Mouse (Mus musculus) retina, embryonic 14.5 days (tissue): ENCODE measurements at regions not wholly inside any gene's neighbourhood (a gene's known extent, or its start where the extent isn't known, plus 50 kb on each side); places are given as distances from the start of the nearest gene placed in this dataset.

Experiments
- DNase-seq: peaks from one replicate; pipeline ENCODE4 v3.0.0-alpha.2; 2015; ENCODE audit warnings: low spot score

- no peak for DNase-seq
These were observed 535.4 kb upstream of the Fam84a start for GRCm38 (mm10) chr12:14687263-14687662.

- DNase-seq, result peak; percentile 50
These were observed 524.4 kb upstream of the Fam84a start for GRCm38 (mm10) chr12:14676230-14676629.

- no peak for DNase-seq
These were observed 514.1 kb upstream of the Fam84a start for GRCm38 (mm10) chr12:14665909-14666308.
